In genomic region chr15:88473221-88473620, GRCm38 (mm10) we compare ENCODE assay signal across 24 mouse cellular contexts.
"Had no signal": no experiment of that assay in that cellular context is flagged by ENCODE, and none has a peak within 500 bp of the region (broad histone marks: within the 10 kb centered on the region; RNA-seq: fewer than 3 reads in every experiment).

No protein-coding gene starts in this region.

- H3K4me2 ChIP-seq: heart, embryonic 13.5 days; heart, embryonic 15.5 days; hindbrain, embryonic 15.5 days; kidney, embryonic 15.5 days; limb, embryonic 13.5 days; limb, embryonic 15.5 days; liver, embryonic 12.5 days had no signal

- ATAC-seq: hindbrain, postnatal 0 days; intestine, embryonic 16.5 days; liver, embryonic 12.5 days had no signal

- H3K27ac ChIP-seq: heart, embryonic 13.5 days; heart, embryonic 15.5 days; hindbrain, embryonic 15.5 days; hindbrain, postnatal 0 days; kidney, embryonic 15.5 days; kidney, postnatal 0 days; limb, embryonic 13.5 days; limb, embryonic 15.5 days; liver, embryonic 12.5 days; liver, embryonic 14.5 days had no signal

- H3K27me3 ChIP-seq: heart, embryonic 13.5 days; heart, embryonic 15.5 days; hindbrain, embryonic 15.5 days; kidney, embryonic 15.5 days; limb, embryonic 13.5 days; limb, embryonic 15.5 days; liver, embryonic 12.5 days had no signal

- H3K9ac ChIP-seq: heart, embryonic 13.5 days; heart, embryonic 15.5 days; hindbrain, embryonic 15.5 days; kidney, embryonic 15.5 days; limb, embryonic 13.5 days; limb, embryonic 15.5 days; liver, embryonic 12.5 days; liver, embryonic 14.5 days had no signal

- DNase-seq: gastrocnemius, postnatal 14 days; gastrocnemius, postnatal 36 days; heart, adult 18-20 months; heart, postnatal 14 days; heart, postnatal 36 days; kidney, adult 11 months; kidney, adult 2 months; kidney, adult 9 months; kidney, postnatal 14 days; kidney, postnatal 36 days; layer of hippocampus, adult 9-11 months; layer of hippocampus, postnatal 36 days; left cerebral cortex, postnatal 4 days had no signal

- H3K4me1 ChIP-seq: heart, embryonic 13.5 days; heart, embryonic 15.5 days; limb, embryonic 13.5 days; limb, embryonic 15.5 days; liver, embryonic 12.5 days had no signal

- H3K36me3 ChIP-seq: heart, embryonic 13.5 days; heart, embryonic 15.5 days; hindbrain, embryonic 15.5 days; kidney, embryonic 15.5 days; limb, embryonic 13.5 days; limb, embryonic 15.5 days; liver, embryonic 12.5 days had no signal

- H3K9me3 ChIP-seq: heart, embryonic 13.5 days; heart, embryonic 15.5 days; hindbrain, embryonic 15.5 days; kidney, embryonic 15.5 days; limb, embryonic 13.5 days; limb, embryonic 15.5 days; liver, embryonic 12.5 days had no signal

- H3K4me3 ChIP-seq: heart, embryonic 13.5 days; heart, embryonic 15.5 days; hindbrain, embryonic 15.5 days; kidney, embryonic 15.5 days; limb, embryonic 13.5 days; limb, embryonic 15.5 days; liver, embryonic 12.5 days had no signal
